Mouse (Mus musculus): ENCODE results near the gene Fam185a.

DNA sequence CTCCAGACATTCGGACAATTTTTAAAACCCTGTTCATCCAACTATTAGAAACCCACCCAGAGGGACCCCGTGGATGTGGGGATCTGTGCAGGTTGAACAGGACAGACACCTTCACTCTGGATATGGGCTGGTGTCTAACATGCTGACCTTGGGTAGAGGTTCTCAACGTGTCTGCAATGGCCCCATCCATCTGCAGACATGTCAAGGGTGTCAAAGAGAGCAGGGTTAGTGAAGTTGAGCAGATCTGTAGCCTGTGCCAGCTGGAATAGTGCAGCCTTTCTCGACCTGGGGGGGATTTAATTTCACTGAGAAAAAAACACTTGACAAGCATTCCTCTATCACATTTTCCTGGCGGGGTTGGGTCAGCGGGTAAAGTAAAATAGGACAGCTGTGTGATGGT is 42.1 kb upstream of the Fam185a start:
- TF ChIP-seq POLR2A (IDR thresholded peaks at IDR 0.05; ENCODE audit: insufficient read depth, low read length) = no peak
- TF ChIP-seq CTCF (IDR thresholded peaks at IDR 0.05; ENCODE audit: low read depth, low read length) = no peak
